Mouse (Mus musculus): ENCODE results near the gene Hebp2. TPM values are rescaled to one million over a fixed set of nuclear protein-coding genes. Genes with fewer than 3 reads are reported as not detected.

Gene Hebp2
- polyA plus RNA-seq, 1 experiment from 2014 or later, result 19.7 TPM

Other genes starting within 250 kb of the Hebp2 start
- gene Nhsl1, start 227.1 kb downstream of the Hebp2 start, polyA plus RNA-seq (2016; fragmentation: Nextera tagmentation; extraction: Ambion mirVana), result 10.2 and 10.6 TPM in 2 replicates
- gene Arfgef3, start 197.9 kb upstream of the Hebp2 start, polyA plus RNA-seq (2016; fragmentation: Nextera tagmentation; extraction: Ambion mirVana), result 0.89 and 0.90 TPM in 2 replicates
- not detected in 2 replicates for gene Gm4922, start 240.7 kb upstream of the Hebp2 start, polyA plus RNA-seq (2016; fragmentation: Nextera tagmentation; extraction: Ambion mirVana)

All from embryonic facial prominence, embryonic 12.5 days (tissue).